Mouse (Mus musculus): Measurements from ENCODE around the gene Msgn1. TPM values are rescaled to one million over a fixed set of nuclear protein-coding genes. Genes with fewer than 3 reads are reported as not detected.

Gene Msgn1
- polyA plus RNA-seq, 1 experiment from 2014 or later: not detected

GRCm38 (mm10) chr12:11217726-11218250, 9.0 kb upstream of the Msgn1 start:
- no peaks in the 10 kb centered on the region for H3K27me3 ChIP-seq (replicated peaks)
- no peak overlapping the region for H3K4me2 ChIP-seq
- H3K4me3 ChIP-seq: no peak overlapping the region
- H3K36me3 ChIP-seq: no peaks in the 10 kb centered on the region
- 74% methylated on average over 7 of the region's 7 CpGs for WGBS
- ATAC-seq (ENCODE audit: extremely low read depth, insufficient number of reproducible peaks, low FRiP score, low TSS enrichment): no peak
- no peak overlapping the region for H3K9ac ChIP-seq
- H3K9me3 ChIP-seq: no peaks in the 10 kb centered on the region
- no peak overlapping the region for H3K27ac ChIP-seq (replicated peaks)
- peaks cover 29% of the 10 kb centered on the region for H3K4me1 ChIP-seq

GRCm38 (mm10) chr12:11216454-11216853, 7.7 kb upstream of the Msgn1 start:
- Histone ChIP-seq H3K4me2 (no peak overlapping the region), H3K36me3 (no peaks in the 10 kb centered on the region), H3K9ac (no peak overlapping the region), H3K27me3 (replicated peaks) (no peaks in the 10 kb centered on the region), H3K4me1 (peaks cover 16% of the 10 kb centered on the region), H3K9me3 (no peaks in the 10 kb centered on the region), H3K4me3 (no peak overlapping the region), H3K27ac (replicated peaks) (0 out of 2 replicates have a peak overlapping the region, but pooled peaks have one; percentile 45)
- 48% methylated on average over 3 of the region's 3 CpGs for WGBS
- no peak for ATAC-seq (ENCODE audit: extremely low read depth, insufficient number of reproducible peaks, low FRiP score, low TSS enrichment)

GRCm38 (mm10) chr12:11215555-11215954, 6.8 kb upstream of the Msgn1 start:
- no peak overlapping the region for H3K27ac ChIP-seq (replicated peaks)
- H3K9ac ChIP-seq: no peak overlapping the region
- no peak overlapping the region for H3K4me3 ChIP-seq
- H3K36me3 ChIP-seq: no peaks in the 10 kb centered on the region
- H3K9me3 ChIP-seq: no peaks in the 10 kb centered on the region
- WGBS: 88% methylated on average over 2 of the region's 2 CpGs
- no peak for ATAC-seq (ENCODE audit: extremely low read depth, insufficient number of reproducible peaks, low FRiP score, low TSS enrichment)
- H3K4me1 ChIP-seq: 0 out of 2 replicates have a peak, but pooled peaks cover 10% of the 10 kb centered on the region
- H3K4me2 ChIP-seq: no peak overlapping the region
- H3K27me3 ChIP-seq (replicated peaks): no peaks in the 10 kb centered on the region

- Histone ChIP-seq H3K27me3 (replicated peaks) (no peaks in the 10 kb centered on the region), H3K4me2 (no peak overlapping the region), H3K9me3 (no peaks in the 10 kb centered on the region), H3K9ac (no peak overlapping the region), H3K27ac (replicated peaks) (no peak overlapping the region), H3K36me3 (no peaks in the 10 kb centered on the region), H3K4me1 (0 out of 2 replicates have a peak, but pooled peaks cover 10% of the 10 kb centered on the region), H3K4me3 (no peak overlapping the region)
- ATAC-seq (ENCODE audit: extremely low read depth, insufficient number of reproducible peaks, low FRiP score, low TSS enrichment): no peak
Observed at GRCm38 (mm10) chr12:11214776-11215175, 6.0 kb upstream of the Msgn1 start.

- Histone ChIP-seq H3K4me2 (no peak overlapping the region), H3K9me3 (no peaks in the 10 kb centered on the region), H3K27ac (replicated peaks) (no peak overlapping the region), H3K36me3 (no peaks in the 10 kb centered on the region), H3K4me1 (peaks cover 20% of the 10 kb centered on the region), H3K4me3 (no peak overlapping the region), H3K27me3 (replicated peaks) (no peaks in the 10 kb centered on the region; the same call in 1 of the 2 replicates), H3K9ac (no peak overlapping the region)
- WGBS: 43% methylated on average over 1 of the region's 1 CpGs
- ATAC-seq (ENCODE audit: extremely low read depth, insufficient number of reproducible peaks, low FRiP score, low TSS enrichment): no peak
Observed at GRCm38 (mm10) chr12:11212881-11213280, 4.1 kb upstream of the Msgn1 start.

GRCm38 (mm10) chr12:11210361-11210760, 1.6 kb upstream of the Msgn1 start:
- Histone ChIP-seq H3K4me3 (no peak overlapping the region), H3K4me2 (no peak overlapping the region), H3K27ac (replicated peaks) (no peak overlapping the region), H3K4me1 (peaks cover 11% of the 10 kb centered on the region), H3K9ac (no peak overlapping the region), H3K36me3 (no peaks in the 10 kb centered on the region), H3K27me3 (replicated peaks) (no peaks in the 10 kb centered on the region; the same call in 1 of the 2 replicates), H3K9me3 (no peaks in the 10 kb centered on the region)
- 62% methylated on average over 3 of the region's 3 CpGs for WGBS
- ATAC-seq (ENCODE audit: extremely low read depth, insufficient number of reproducible peaks, low FRiP score, low TSS enrichment): no peak

- no peak overlapping the region for H3K27ac ChIP-seq (replicated peaks)
- no peaks in the 10 kb centered on the region for H3K9me3 ChIP-seq
- 63% methylated on average over 5 of the region's 5 CpGs for WGBS
- peaks cover 17% of the 10 kb centered on the region for H3K4me1 ChIP-seq
- no peak overlapping the region for H3K4me2 ChIP-seq
- H3K27me3 ChIP-seq (replicated peaks): no peaks in the 10 kb centered on the region; the same call in 1 of the 2 replicates
- ATAC-seq (ENCODE audit: extremely low read depth, insufficient number of reproducible peaks, low FRiP score, low TSS enrichment): no peak
- H3K9ac ChIP-seq: no peak overlapping the region
- H3K36me3 ChIP-seq: no peaks in the 10 kb centered on the region
- H3K4me3 ChIP-seq: no peak overlapping the region
Observed at GRCm38 (mm10) chr12:11209636-11210035, 864 bp upstream of the Msgn1 start.

GRCm38 (mm10) chr12:11206321-11206720, 2.5 kb downstream of the Msgn1 start:
- Histone ChIP-seq H3K27me3 (replicated peaks) (no peaks in the 10 kb centered on the region; the same call in 1 of the 2 replicates), H3K27ac (replicated peaks) (no peak overlapping the region), H3K36me3 (no peaks in the 10 kb centered on the region), H3K4me1 (peaks cover 32% of the 10 kb centered on the region), H3K4me3 (no peak overlapping the region), H3K9me3 (no peaks in the 10 kb centered on the region), H3K4me2 (no peak overlapping the region), H3K9ac (no peak overlapping the region)
- no peak for ATAC-seq (ENCODE audit: extremely low read depth, insufficient number of reproducible peaks, low FRiP score, low TSS enrichment)
- 80% methylated on average over 4 of the region's 4 CpGs for WGBS

- ATAC-seq (ENCODE audit: extremely low read depth, insufficient number of reproducible peaks, low FRiP score, low TSS enrichment): peak; percentile 61; the same call in 1 of the 2 replicates
- peak overlapping the region; percentile 29 for H3K4me3 ChIP-seq
- peak overlapping the region; percentile 72 for H3K9ac ChIP-seq
- no peaks in the 10 kb centered on the region; the same call in 1 of the 2 replicates for H3K27me3 ChIP-seq (replicated peaks)
- H3K36me3 ChIP-seq: no peaks in the 10 kb centered on the region
- H3K4me1 ChIP-seq: peaks cover 30% of the 10 kb centered on the region
- H3K4me2 ChIP-seq: peak overlapping the region; percentile 62
- WGBS: 28% methylated on average over 18 of the region's 18 CpGs
- no peaks in the 10 kb centered on the region for H3K9me3 ChIP-seq
- H3K27ac ChIP-seq (replicated peaks): peak overlapping the region; percentile 95
Observed at GRCm38 (mm10) chr12:11203694-11204665, 4.8 kb downstream of the Msgn1 start.

- Histone ChIP-seq H3K9me3 (no peaks in the 10 kb centered on the region), H3K27me3 (replicated peaks) (no peaks in the 10 kb centered on the region), H3K4me1 (peaks cover 24% of the 10 kb centered on the region), H3K4me3 (no peak overlapping the region), H3K36me3 (no peaks in the 10 kb centered on the region), H3K9ac (no peak overlapping the region), H3K27ac (replicated peaks) (no peak overlapping the region), H3K4me2 (no peak overlapping the region)
- 86% methylated on average over 8 of the region's 8 CpGs for WGBS
- ATAC-seq (ENCODE audit: extremely low read depth, insufficient number of reproducible peaks, low FRiP score, low TSS enrichment): no peak
Observed at GRCm38 (mm10) chr12:11202476-11202875, 6.3 kb downstream of the Msgn1 start.

- Histone ChIP-seq H3K36me3 (no peaks in the 10 kb centered on the region), H3K27me3 (replicated peaks) (no peaks in the 10 kb centered on the region), H3K9me3 (no peaks in the 10 kb centered on the region), H3K4me3 (no peak overlapping the region), H3K4me1 (peaks cover 32% of the 10 kb centered on the region), H3K9ac (no peak overlapping the region), H3K4me2 (no peak overlapping the region), H3K27ac (replicated peaks) (no peak overlapping the region)
- WGBS: 83% methylated on average over 12 of the region's 12 CpGs
- ATAC-seq (ENCODE audit: extremely low read depth, insufficient number of reproducible peaks, low FRiP score, low TSS enrichment): no peak
Observed at GRCm38 (mm10) chr12:11200711-11201110, 8.1 kb downstream of the Msgn1 start.
